Mouse (Mus musculus) layer of hippocampus, adult 6 months (tissue): ENCODE results near the gene Dlx4. TPM values are rescaled to one million over a fixed set of nuclear protein-coding genes. Genes with fewer than 3 reads are reported as not detected.

Experiments used
- long read RNA-seq, 2 experiments: library from polyadenylated mRNA; unstranded; transcript quantifications; one replicate each; pipeline ENCODE4 v2.0.0; 2019 to 2020
- polyA plus RNA-seq: library from polyadenylated mRNA; unstranded; fragments of <200 nt; fragmentation: Nextera tagmentation; gene quantifications from 2 replicates; pipeline ENCODE4 v1.2.3, GENCODE M21; 2021

Gene Dlx4
- polyA plus RNA-seq, result 0.10 and 0.50 TPM in 2 replicates
- long read RNA-seq, experiment 1, partial matches to known transcripts, result 0 of 1 reads
- long read RNA-seq, experiment 1, other reads (novel, unspliced or antisense), result 0 of 1 reads
- long read RNA-seq, experiment 2, result 0 reads

GRCm38 (mm10) chr11:95145851-95146403, at the start of gene Dlx4:
Gene Dlx4 (minus strand): TSS chr11:95146263.

GRCm38 (mm10) chr11:95119990-95120632, 26.0 kb downstream of the Dlx4 start, which contains the start of gene Dlx3:
Gene Dlx3 (plus strand): TSS chr11:95120119.

Other genes starting within 250 kb of the Dlx4 start
- 0.90 and 1.4 TPM in 2 replicates for gene Col1a1, start 210.0 kb downstream of the Dlx4 start, polyA plus RNA-seq
- gene Hils1, start 178.7 kb downstream of the Dlx4 start, polyA plus RNA-seq, result not detected in 2 replicates
- gene Sgca, start 169.9 kb downstream of the Dlx4 start, polyA plus RNA-seq, result 0.40 and 0.46 TPM in 2 replicates
- 30.7 and 37.0 TPM in 2 replicates for gene Ppp1r9b, start 155.2 kb downstream of the Dlx4 start, polyA plus RNA-seq
- gene Samd14, start 136.4 kb downstream of the Dlx4 start, polyA plus RNA-seq, result 13.5 and 16.5 TPM in 2 replicates
- gene Pdk2, start 104.9 kb downstream of the Dlx4 start, polyA plus RNA-seq, result 129 and 142 TPM in 2 replicates
- 2.1 and 2.3 TPM in 2 replicates for gene Itga3, start 69.5 kb downstream of the Dlx4 start, polyA plus RNA-seq
- not detected in 2 replicates for gene Dlx3, start 26.1 kb downstream of the Dlx4 start, polyA plus RNA-seq
- gene Tac4, start 115.3 kb upstream of the Dlx4 start, polyA plus RNA-seq, result not detected in 2 replicates
- gene Kat7, start 164.0 kb upstream of the Dlx4 start, polyA plus RNA-seq, result 47.0 and 47.4 TPM in 2 replicates
- 0.74 and 1.2 TPM in 2 replicates for gene Fam117a, start 190.8 kb upstream of the Dlx4 start, polyA plus RNA-seq
- 93.4 and 96.9 TPM in 2 replicates for gene Slc35b1, start 238.4 kb upstream of the Dlx4 start, polyA plus RNA-seq